Mouse (Mus musculus) midbrain, embryonic 14.5 days (tissue): ENCODE measurements at regions not wholly inside any gene's neighbourhood (a gene's known extent, or its start where the extent isn't known, plus 50 kb on each side); places are given as distances from the start of the nearest gene placed in this dataset.

Source experiments
- ATAC-seq: fragments of 200-750 bp; cut with Nextera tagmentation; 2 replicates; pipeline ENCODE4 v1.8.0; 2017; ENCODE audit warnings: moderate number of reproducible peaks, moderate library complexity; ENCODE audit not compliant: low FRiP score, low TSS enrichment
- DNase-seq: peaks from one replicate; pipeline ENCODE4 v3.0.0-alpha.2; 2015
- H3K27ac ChIP-seq: fragments of 300-500 bp; sonication (generic); replicated peaks from 2 replicates; pipeline ENCODE4 v1.5.1; 2014; ENCODE audit warnings: mild to moderate bottlenecking, low read depth, low read length, moderate library complexity
- H3K27me3 ChIP-seq: fragments of 300-500 bp; sonication (generic); 2 replicates; pipeline ENCODE4 v1.6.1; 2014; ENCODE audit warnings: low read length, control low read depth, mixed read lengths; ENCODE audit not compliant: control insufficient read depth, insufficient read depth
- H3K36me3 ChIP-seq: fragments of 300-500 bp; sonication (generic); 2 replicates; pipeline ENCODE4 v1.6.1; 2014; ENCODE audit warnings: low read length, control low read depth; ENCODE audit not compliant: control insufficient read depth, insufficient read depth
- H3K4me1 ChIP-seq: fragments of 300-500 bp; sonication (generic); 2 replicates; pipeline ENCODE4 v1.6.1; 2014; ENCODE audit warnings: mild to moderate bottlenecking, antibody characterized with exemption, low read length, control low read depth; ENCODE audit not compliant: control insufficient read depth, insufficient read depth
- H3K4me2 ChIP-seq: fragments of 300-500 bp; sonication (generic); 2 replicates; pipeline ENCODE4 v1.6.1; 2014; ENCODE audit warnings: mild to moderate bottlenecking, low read length, moderate library complexity
- H3K4me3 ChIP-seq: fragments of 300-500 bp; sonication (generic); replicated peaks from 2 replicates; pipeline ENCODE4 v1.5.1; 2014; ENCODE audit warnings: low read depth, low read length
- H3K9ac ChIP-seq: fragments of 300-500 bp; sonication (generic); replicated peaks from 2 replicates; pipeline ENCODE4 v1.6.1; 2014; ENCODE audit warnings: mild to moderate bottlenecking, low read length, moderate library complexity
- H3K9me3 ChIP-seq: fragments of 300-500 bp; sonication (generic); 2 replicates; pipeline ENCODE4 v1.6.1; 2016; ENCODE audit warnings: low read length, control low read depth, mixed read lengths; ENCODE audit not compliant: control insufficient read depth
- WGBS: fragments of 180-500 bp; shearing (Covaris S2); extraction: QIAGEN DNeasy Blood & Tissue Kit; methylation state at CpG from one replicate; pipeline ENCODE4 v1.1.7; 2014; 5-methylcytosine and 5-hydroxymethylcytosine counted together

- no peak overlapping the region for H3K27ac ChIP-seq
- WGBS = 90% methylated on average over 11 of the region's 11 CpGs
- H3K4me3 ChIP-seq = no peak overlapping the region
- no peaks in the 10 kb centered on the region for H3K9me3 ChIP-seq
- DNase-seq = no peak
- ATAC-seq = no peak
- H3K4me2 ChIP-seq = no peak overlapping the region
- no peaks in the 10 kb centered on the region for H3K27me3 ChIP-seq
- H3K9ac ChIP-seq = no peak overlapping the region
- no peaks in the 10 kb centered on the region for H3K36me3 ChIP-seq
- 0 out of 2 replicates have a peak, but pooled peaks cover 4% of the 10 kb centered on the region for H3K4me1 ChIP-seq
Observed at GRCm38 (mm10) chr8:115478406-115479060, 229.1 kb downstream of the Maf start.

GRCm38 (mm10) chr8:115476071-115476470 lies 231.5 kb downstream of the Maf start:
- Histone ChIP-seq H3K4me3 (no peak overlapping the region), H3K9me3 (no peaks in the 10 kb centered on the region), H3K27ac (no peak overlapping the region), H3K36me3 (no peaks in the 10 kb centered on the region), H3K4me2 (no peak overlapping the region), H3K9ac (no peak overlapping the region), H3K27me3 (no peaks in the 10 kb centered on the region), H3K4me1 (0 out of 2 replicates have a peak, but pooled peaks cover 3% of the 10 kb centered on the region)
- DNase-seq = no peak
- WGBS = 93% methylated on average over 9 of the region's 9 CpGs
- ATAC-seq = no peak

- Histone ChIP-seq H3K27me3 (no peaks in the 10 kb centered on the region), H3K4me2 (no peak overlapping the region), H3K9ac (no peak overlapping the region), H3K4me1 (no peaks in the 10 kb centered on the region), H3K4me3 (no peak overlapping the region), H3K9me3 (no peaks in the 10 kb centered on the region), H3K36me3 (no peaks in the 10 kb centered on the region), H3K27ac (no peak overlapping the region)
- WGBS = 84% methylated on average over 10 of the region's 10 CpGs
- no peak for DNase-seq
- no peak for ATAC-seq
Observed at GRCm38 (mm10) chr8:115475156-115475555, 232.4 kb downstream of the Maf start.

- Histone ChIP-seq H3K4me1 (no peaks in the 10 kb centered on the region), H3K4me2 (no peak overlapping the region), H3K9ac (no peak overlapping the region), H3K9me3 (no peaks in the 10 kb centered on the region), H3K27me3 (no peaks in the 10 kb centered on the region), H3K36me3 (no peaks in the 10 kb centered on the region), H3K27ac (no peak overlapping the region), H3K4me3 (no peak overlapping the region)
- 70% methylated on average over 8 of the region's 8 CpGs for WGBS
- DNase-seq (no peak), ATAC-seq (no peak)
Observed at GRCm38 (mm10) chr8:115473974-115474373, 233.6 kb downstream of the Maf start.

DNA sequence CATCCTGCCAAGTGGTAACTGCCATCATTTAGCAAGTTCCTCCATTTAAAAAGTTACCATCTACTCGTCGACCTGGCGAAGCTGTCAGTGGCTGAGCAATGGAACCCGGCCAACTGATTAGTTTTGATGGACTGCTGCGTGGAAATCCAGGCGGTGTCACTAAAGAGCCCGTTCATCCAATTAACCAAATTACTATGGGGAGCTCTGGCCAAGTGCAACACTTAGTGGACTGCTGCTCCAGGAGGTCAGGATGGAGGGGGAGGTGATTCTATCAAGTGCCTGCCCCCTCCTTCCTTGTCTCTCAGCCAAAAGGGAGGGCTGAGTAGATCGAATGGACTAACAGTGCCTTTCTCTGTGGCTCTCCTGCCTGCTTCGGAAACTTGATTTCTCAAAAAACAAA lies 241.0 kb downstream of the Maf start:
- whole genome bisulfite sequencing = 45% methylated on average over 9 of the region's 9 CpGs
- Histone ChIP-seq H3K27me3 (no peaks in the 10 kb centered on the region), H3K9me3 (no peaks in the 10 kb centered on the region), H3K4me3 (no peak overlapping the region), H3K36me3 (no peaks in the 10 kb centered on the region), H3K9ac (no peak overlapping the region), H3K4me2 (no peak overlapping the region), H3K27ac (no peak overlapping the region), H3K4me1 (no peaks in the 10 kb centered on the region)
- ATAC-seq = no peak
- peak; percentile 60 for DNase-seq

GRCm38 (mm10) chr8:115466122-115466521 lies 241.5 kb downstream of the Maf start:
- H3K4me2 ChIP-seq = no peak overlapping the region
- no peaks in the 10 kb centered on the region for H3K36me3 ChIP-seq
- no peaks in the 10 kb centered on the region for H3K27me3 ChIP-seq
- no peaks in the 10 kb centered on the region for H3K4me1 ChIP-seq
- no peak overlapping the region for H3K4me3 ChIP-seq
- no peak for DNase-seq
- H3K9ac ChIP-seq = no peak overlapping the region
- 49% methylated on average over 7 of the region's 7 CpGs for WGBS
- ATAC-seq = no peak
- no peaks in the 10 kb centered on the region for H3K9me3 ChIP-seq
- no peak overlapping the region for H3K27ac ChIP-seq

DNA sequence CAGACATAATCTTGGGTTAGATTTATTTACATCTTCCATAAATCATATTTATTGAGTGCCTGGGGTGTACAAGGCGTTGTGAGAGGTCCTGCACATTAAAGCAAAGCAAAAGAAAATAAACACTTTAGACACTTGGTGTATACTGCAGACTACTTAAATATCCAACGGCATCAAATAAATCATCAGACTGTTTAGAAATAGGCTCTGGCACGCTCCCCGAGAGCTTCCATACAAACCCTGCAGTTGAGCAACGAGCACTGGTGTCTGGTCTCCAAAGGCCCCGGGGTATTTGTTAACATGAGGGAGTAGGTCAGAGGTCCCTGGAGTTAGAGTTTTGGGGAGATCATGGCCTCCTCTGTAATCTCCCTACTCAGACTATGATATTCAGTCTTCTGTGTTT lies 244.9 kb downstream of the Maf start:
- no peaks in the 10 kb centered on the region for H3K4me1 ChIP-seq
- no peak overlapping the region for H3K4me3 ChIP-seq
- 76% methylated on average over 6 of the region's 6 CpGs for WGBS
- DNase-seq (no peak), ATAC-seq (no peak)
- no peaks in the 10 kb centered on the region for H3K27me3 ChIP-seq
- no peak overlapping the region for H3K27ac ChIP-seq
- H3K9me3 ChIP-seq = no peaks in the 10 kb centered on the region
- no peaks in the 10 kb centered on the region for H3K36me3 ChIP-seq
- no peak overlapping the region for H3K9ac ChIP-seq
- no peak overlapping the region for H3K4me2 ChIP-seq

- Histone ChIP-seq H3K27me3 (no peaks in the 10 kb centered on the region), H3K9ac (no peak overlapping the region), H3K4me2 (no peak overlapping the region), H3K9me3 (no peaks in the 10 kb centered on the region), H3K36me3 (no peaks in the 10 kb centered on the region), H3K27ac (no peak overlapping the region), H3K4me3 (no peak overlapping the region), H3K4me1 (no peaks in the 10 kb centered on the region)
- DNase-seq = no peak
- no peak for ATAC-seq
- WGBS = 65% methylated on average over 3 of the region's 3 CpGs
Observed at GRCm38 (mm10) chr8:115458119-115458518, 249.5 kb downstream of the Maf start.

- DNase-seq = no peak
- Histone ChIP-seq H3K4me2 (no peak overlapping the region), H3K36me3 (no peaks in the 10 kb centered on the region), H3K9me3 (no peaks in the 10 kb centered on the region), H3K27ac (no peak overlapping the region), H3K4me3 (no peak overlapping the region), H3K9ac (no peak overlapping the region), H3K27me3 (no peaks in the 10 kb centered on the region), H3K4me1 (no peaks in the 10 kb centered on the region)
- WGBS = 80% methylated on average over 1 of the region's 1 CpGs
- no peak for ATAC-seq
Observed at GRCm38 (mm10) chr8:115450789-115451188, 256.8 kb downstream of the Maf start.
